Mouse (Mus musculus) CD4-positive, CD25-positive, alpha-beta regulatory T cell, adult 2 months (primary cell): ENCODE results near the gene Leng1.

ENCODE experiments used
- DNase-seq: peaks from one replicate; pipeline ENCODE4 v3.0.0-alpha.2; 2012; ENCODE audit warnings: low read depth, low spot score

Gene Leng1

DNA sequence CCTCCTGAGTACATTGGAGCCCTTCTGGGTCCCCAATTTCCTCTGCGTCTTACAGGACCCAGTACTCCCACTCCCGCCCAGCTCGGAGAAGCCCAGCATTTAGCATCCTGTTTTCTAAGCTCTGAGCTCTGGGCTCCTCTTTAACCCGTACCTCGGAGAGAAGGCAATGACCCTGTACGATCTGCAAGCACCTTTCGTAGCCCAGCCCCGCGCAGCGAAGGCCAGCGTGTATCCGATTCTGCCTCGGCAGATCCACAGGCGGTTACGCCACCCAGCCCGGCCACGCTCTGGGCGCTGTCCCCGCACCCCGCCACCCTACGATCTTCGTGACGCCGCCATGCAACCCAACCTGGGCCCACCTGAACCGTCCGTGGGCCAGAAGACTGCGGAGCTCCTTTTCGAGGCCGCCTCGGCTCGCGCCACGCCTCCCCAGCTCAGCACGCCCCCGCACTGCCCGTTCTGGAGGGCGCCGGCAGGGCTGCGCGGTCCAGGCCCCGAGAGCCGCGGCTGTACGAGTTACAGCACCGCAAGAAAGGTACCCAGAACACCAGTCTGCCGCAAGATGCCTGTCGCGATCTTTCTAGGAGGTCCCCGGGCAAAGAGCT is 26.8 kb upstream of the Leng1 start, which contains the start of gene Tsen34:
Tsen34 (plus strand) TSS at position 482 of the 605 bp plus-strand sequence.
- DNase-seq = no peak

DNA sequence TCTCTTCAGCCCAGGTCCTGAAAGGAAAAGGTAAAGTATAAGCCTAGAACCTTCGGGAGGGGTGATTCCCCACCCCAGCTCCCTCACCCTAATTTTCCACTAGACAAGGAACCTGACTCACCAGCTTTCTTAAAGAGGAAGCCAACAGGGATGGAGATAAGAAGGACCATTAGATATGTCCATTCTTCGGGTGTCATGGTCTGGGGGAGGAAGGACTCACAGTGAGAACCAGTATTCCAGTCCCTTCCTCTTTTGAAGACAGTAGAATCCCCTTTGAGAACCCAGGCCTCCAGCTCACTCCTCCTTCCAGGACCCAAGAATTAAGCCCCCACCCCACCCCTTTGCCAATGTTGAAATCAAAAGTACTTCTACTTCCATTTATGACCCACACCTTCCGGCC is 26.3 kb upstream of the Leng1 start:
- DNase-seq = no peak

DNA sequence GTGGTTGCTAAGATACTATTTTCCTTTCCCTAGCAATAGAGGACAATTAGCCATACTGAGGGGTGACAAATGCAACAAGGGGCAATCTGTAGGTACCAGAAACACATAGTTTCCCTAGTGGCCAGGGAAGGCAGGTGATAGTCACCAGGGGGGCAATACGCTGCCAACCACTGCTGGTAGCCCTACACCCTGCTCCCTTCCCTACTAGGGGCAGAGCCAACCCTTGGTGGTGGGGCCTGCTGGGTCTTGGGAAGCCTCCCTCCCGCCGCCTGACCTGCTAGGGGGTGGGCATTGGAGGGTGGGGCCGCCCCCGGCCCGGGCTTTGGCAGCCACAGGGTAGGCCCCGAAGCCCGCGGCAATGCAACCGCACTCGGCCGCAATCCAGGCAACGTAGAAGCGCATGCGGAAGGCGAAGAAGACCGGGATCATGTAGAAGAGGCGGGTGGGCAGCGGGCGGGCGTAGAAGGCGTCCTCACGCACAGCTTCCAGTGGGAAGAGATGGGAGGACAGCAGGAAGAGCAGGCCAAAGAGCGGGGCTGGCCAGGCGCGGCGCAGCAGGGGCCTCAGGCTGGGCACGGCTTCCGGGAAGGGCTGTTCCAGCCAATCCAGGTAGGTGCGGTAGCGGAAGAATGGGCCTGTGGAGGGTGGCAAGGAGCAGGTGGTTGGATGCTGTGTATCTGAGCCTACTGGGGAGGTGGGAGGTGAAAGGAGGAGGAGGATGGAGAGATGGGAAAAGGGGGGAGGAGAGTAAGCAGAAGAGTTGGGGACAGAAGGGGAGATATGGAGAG is 20.0 kb upstream of the Leng1 start:
- no peak for DNase-seq

DNA sequence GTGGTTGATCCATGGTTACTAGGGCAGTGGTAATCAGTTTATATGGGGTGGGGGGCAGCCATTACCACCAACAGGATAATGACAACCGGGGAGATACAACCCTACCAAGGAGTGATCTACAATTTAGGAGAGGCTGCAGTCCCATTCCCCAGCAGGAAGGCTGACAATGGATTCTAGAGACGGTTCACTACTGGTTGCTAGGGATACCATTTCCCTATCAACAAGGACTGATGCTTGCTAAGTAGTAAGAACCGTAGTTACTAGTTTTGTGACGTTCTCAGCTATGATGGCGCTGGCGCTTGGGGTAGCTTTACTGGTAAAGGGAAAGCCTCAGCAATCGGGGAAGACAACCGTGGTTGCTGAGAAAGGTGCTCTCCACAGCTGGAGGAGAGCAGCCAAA is 19.1 kb upstream of the Leng1 start:
- DNase-seq = no peak

DNA sequence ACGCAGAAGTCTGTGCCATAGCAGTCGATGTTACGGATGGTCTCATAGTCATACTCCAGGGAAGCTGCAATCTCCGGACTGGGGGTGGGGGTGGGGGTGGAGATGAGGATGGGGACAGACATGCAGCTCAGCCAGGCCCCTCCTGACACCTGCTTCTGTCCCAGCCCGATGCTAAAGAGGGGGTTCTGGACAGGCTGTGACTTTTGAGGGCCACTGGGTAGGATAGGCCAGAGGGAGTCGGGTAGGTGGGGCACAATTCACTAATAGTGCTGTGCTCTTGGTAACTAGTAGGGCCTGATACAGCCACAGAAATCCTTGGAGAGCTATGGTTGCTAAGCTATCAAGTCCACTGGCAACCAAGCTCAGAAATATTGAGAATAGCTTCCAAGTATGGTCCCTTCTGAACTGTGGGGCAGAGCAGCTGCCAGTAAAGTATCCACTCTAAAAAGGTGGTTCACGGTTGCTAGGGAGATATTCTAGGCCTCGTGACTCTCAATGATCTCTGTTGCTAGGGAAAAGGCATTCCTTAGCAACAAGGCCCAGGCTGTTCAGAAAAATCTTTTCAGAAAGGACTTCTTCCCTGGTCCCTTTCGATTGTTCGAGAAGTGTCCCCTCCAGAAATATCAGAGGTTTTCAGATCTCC is 18.4 kb upstream of the Leng1 start:
- DNase-seq = no peak

DNA sequence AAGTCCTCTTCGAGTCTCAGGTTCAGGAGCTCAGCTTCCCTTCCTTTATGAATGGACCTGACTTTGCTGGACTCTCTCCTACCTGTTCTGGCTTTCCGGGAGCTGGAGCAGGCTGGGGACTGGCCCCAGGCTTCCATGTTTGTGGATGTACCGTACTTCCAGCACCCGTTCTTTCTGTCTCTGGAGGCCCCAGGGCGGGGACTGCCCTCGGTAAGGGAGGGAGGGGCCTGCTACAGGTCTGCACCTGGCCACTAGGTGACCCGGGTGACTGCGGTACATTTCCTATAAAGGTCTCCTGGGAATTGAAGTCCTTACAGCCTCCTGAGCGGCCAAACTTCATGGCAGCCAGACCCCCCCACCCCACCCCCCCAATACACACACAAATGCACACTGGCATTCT is 11.7 kb upstream of the Leng1 start, which contains the start of gene Tmc4:
Tmc4 (minus strand) TSS at position 212 of the 400 bp plus-strand sequence.
- DNase-seq = no peak

DNA sequence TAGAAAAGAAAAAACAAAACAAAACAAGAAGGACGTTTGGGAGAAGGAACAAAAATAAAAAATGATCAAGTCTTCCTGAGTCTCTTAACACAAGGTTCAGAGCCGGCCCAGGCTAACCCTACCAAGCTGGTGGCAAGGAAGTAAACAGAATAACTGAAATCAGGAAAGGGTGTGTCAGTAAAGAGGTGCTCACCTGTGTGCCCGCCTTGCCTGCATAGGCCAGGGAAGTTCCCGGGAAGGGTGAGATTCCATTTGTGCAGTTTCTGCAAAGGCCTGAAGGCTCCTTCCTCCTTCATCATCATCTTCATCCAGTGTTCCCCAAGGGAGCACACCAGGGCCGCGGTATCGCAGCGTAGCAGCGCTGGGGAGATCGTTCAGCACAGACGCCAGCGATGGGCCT is 10.7 kb upstream of the Leng1 start:
- no peak for DNase-seq

DNA sequence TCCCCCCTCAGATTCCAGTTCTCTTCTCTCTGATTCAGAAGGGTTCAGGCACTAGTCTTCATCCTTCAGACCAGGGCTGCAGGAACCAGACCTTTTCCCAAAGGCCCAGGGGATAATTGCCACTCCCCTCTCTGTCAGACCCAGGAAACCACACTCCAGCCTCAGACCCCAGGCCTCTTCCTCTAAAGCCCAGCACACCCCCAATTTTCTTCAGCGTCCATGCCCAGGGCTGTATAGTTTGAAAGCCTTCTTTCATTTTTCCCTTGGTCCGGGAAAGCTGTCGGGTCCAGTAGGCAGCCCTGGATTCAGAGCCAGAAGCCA is 9.5 kb upstream of the Leng1 start:
- DNase-seq = no peak

DNA sequence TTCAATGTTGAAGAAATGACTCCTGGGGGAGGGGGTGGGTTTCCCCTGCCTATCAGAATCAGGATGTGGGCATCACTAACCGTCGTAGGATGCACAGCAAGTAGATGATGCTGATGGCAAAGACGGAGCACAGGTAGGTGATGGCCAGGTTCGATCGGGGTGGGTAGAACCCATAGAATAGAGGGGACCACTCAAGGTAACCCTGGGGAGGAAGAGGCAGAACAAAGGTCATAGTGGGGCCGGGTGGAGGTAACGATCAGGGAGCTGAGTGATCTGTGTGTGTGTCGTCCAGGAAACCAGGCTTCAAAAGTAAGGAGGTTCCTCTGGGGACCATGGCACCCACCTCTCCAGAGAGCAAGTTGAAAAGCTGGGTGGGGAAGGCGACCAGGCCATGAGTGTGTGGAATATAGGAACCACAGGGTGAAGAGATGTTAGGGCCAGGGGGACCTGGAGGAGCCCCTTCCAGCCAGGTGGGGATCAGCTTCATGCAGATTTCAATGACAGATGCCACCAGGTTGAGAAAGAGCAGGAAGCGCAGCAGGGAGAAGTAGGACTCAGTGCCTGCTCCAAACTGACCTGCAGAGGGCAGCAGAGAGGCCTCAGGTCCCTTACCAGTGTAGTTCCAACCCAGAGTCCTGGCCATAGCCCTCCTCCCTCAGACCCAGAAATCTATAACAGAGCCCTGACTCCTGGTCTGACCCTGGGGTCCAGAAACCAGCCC is 9.0 kb upstream of the Leng1 start:
- DNase-seq = peak; percentile 90

DNA sequence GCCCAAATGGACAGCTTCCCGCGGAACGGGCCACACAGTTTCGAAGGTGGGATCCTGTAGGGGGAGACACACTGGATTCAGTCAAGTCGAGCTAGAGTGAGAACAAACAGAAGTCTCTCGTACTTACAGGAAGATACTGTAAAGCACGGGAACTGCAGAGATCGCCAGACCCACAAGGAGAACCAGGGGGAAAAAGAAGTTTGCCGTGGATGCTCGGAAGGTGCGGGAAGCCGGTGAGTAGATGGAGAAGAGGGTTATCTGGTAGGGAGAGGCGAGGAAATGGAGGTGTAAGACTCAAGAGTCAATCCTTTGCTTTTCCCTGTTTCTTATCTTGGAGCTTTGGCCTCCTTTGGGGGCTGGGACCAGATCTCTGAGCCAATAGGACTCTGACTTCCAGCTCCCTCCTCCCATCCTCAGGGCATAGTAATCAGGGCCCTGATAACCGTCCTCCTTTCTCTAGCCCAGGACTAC is 1.3 kb upstream of the Leng1 start:
- DNase-seq = no peak

DNA sequence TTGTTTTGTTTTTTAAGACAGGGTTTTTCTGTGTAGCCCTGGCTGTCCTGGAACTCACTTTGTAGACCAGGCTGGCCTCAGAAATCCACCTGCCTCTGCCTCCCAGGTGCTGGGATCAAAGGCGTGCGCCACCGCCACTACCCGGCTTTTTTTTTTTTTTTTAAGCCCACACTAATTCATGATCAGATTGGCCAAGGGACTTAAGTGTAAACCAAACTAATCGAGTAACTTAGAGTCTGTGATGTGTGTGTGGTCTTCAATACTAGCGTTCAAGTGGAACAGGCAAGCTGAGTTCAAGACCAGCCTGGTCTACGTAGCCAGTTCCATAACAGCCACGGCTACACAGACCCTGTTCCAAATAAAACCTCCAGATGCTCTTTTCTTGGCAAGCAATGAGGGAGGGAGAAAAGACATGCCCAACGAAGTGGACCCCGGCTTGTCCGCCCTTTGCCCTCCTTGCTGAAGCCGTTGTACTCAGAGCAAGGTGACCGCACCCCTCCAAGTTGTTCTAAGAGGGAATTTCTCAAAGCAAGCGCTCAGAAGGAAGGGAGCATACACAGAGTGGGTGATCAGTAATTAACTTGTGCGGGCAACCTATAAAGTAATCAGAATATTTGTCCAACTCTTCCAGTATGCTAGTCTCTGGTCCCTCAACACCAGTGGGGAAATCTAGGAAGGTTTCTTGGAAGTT is 971 bp downstream of the Leng1 start:
- DNase-seq = no peak

DNA sequence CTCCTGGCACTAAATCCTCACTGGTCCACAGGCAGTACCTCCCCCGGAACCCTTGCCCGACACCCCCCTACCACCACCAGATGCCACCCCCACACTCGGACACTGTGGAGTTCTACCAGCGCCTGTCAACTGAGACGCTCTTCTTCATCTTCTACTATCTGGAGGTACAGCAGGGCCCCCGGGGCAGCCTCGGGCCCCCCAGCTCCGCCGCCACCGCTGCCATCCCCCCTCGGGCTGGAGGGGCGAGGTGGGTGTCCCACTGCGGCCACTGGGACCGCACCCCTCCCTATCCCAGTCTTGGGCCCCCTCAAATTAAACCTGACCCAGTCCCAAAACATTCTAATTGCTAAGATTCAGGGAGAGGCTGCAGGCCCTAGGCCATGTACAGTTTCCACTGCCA is 7.1 kb downstream of the Leng1 start:
- DNase-seq = no peak

DNA sequence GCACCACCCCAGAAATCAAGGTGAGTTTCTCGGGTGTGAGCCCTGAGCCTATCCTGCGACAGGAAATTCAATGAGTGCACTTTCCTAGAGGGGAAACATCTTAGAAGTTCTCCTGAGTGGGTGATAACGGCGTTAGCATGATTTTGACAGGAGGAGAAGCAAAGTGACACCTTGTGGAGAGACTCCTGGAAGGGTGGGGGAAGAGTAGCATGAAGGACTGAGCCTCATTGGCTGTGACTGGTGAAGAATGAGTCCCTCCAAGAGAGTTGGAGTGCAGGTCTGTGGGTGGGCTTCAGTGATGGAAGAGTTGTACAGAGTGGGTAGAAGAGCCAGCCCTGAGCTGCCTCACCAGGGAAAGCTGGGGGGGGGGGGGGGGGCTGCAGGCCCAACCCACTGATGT is 8.7 kb downstream of the Leng1 start:
- no peak for DNase-seq

DNA sequence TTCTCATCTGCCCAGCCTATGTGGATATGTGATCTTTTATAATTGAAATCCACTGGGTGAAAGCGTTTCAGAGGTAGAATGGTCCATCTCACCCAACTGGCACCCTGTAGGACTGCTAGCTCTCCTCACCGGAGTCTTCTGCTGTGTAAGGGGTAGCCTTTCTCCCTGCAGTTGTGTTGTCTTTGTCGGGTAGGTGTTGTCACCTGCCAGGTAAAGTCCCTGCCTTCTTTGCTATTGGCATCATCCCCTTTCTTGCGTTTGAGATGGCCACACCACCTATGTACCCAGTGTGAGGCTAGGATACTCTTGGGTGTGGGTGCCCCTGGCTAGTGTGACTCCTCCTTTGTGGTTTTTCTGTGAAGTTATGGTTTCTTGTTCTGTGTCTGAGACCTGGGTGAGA is 19.0 kb downstream of the Leng1 start:
- peak; percentile 8 for DNase-seq

DNA sequence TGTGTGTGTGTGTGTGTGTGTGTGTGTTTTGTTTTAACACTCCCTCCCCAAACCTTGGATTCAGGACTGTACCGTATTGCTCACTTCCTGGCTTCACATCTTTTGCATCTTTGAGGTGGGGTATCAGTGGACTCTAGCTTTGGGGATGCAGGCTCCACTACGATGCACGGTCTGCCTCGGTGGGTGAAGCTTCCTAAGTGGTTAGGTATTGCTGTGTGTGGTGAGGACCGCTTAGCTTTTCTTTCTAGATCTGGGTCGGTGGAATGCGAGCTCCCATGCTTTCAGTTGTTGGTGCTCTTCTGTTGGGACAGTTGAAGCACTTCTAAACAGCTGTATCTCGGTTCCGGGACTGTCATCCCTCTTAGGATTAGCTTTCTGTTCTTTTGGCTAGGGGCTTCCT is 19.5 kb downstream of the Leng1 start:
- DNase-seq = peak; percentile 26

DNA sequence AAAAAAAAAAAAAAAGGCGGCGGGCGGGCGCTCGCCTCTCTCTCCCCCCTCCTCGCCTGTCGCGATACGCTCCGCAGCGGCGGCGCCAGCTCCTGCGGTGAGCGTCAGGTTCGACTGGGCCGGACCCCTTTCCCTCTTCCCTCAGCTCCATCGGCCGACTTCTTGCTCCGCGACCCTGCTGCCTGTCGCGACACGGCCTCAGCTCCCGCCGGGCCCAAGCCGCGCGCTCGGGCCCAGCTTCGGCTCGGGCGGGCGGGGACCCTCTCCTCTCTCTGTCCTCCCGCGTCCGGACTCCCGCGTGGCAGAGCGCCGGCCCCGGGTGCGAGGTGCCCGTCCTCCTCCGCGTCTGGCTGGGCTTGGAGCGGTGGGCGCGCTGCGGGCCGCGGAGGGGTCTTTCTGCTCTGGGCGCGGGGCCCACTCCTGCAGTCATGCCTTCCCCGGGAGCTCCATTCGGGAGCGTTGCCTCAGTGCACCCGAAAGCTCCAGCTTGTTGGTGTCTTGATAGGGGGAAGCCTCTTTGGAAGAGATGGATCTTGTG is 20.1 kb downstream of the Leng1 start:
- no peak for DNase-seq

DNA sequence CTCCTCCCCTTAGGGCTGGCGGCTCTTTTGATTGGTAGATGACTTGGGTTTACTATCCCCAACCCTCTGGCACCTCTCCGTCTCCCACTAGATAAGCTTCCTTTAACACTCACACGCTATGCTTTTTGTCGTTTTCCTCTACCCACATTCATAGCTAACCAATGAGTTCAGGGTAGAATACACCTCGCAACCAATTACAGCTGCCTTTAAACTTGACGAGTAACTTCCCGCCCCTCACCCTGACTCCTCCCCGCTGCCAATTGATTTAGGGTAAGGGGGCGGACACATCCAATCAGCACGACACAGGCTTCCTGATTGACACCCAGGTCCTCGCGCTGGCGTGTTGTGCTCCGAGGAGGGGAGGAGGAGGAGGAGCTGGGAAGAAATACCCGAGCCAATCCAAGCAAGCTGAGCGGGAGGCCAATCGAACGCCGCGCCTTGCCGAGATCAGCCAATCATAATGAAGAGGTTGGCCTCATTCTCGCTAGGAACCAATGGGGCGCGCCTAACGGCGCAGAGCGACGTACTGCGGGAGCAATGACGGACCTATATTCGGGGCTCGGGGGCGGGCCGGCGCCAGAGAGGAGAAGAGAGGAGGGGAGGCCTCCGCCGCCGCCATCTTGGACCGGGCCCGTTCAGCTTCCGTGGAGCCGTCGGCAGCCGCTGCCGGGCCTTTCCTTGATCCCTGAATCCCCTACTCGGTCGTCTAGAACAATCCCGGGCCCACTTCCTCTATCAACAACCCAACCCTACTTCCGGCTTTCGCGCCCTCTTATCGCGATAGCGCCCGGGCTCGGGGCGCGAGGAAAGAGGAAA is 20.8 kb downstream of the Leng1 start, which contains the start of gene Cnot3:
Cnot3 (plus strand) TSS at position 597 of the 816 bp plus-strand sequence.
- peak; percentile 99 for DNase-seq

DNA sequence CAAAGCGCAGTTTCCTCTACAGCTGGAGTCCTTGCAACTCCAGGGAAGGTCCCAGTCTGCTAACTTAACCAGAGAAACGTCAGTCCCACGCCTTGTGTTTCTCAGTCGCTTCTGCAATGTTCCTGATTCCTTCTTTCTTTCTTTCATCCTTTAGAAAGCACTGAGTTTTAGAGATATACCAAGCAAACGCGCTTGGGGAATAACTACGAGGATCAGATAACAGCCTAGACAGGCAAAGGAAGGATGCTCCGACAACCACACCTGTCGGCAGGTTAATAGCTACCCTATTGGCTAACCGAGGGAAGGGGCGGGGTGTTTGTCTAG is 21.3 kb downstream of the Leng1 start:
- DNase-seq = no peak

DNA sequence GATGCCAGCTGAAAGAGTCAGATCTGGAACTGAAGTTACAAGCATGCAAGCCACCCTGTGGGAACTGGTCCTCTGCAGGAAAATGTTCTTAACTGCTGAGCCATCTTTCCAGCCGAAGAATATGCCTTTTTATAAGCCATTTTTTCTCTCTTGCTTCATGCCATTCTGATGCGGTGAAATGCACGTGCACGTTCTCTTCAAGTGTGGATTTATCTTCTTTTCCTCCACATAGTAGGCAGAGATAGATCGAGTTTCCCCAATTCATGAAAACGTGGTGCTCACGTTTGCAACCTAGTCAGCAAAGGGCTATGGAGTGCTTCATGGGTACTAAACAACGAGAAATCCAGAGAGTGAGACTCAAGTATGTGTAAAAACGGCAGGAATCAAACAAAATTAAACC is 21.8 kb downstream of the Leng1 start:
- DNase-seq = peak; percentile 7

DNA sequence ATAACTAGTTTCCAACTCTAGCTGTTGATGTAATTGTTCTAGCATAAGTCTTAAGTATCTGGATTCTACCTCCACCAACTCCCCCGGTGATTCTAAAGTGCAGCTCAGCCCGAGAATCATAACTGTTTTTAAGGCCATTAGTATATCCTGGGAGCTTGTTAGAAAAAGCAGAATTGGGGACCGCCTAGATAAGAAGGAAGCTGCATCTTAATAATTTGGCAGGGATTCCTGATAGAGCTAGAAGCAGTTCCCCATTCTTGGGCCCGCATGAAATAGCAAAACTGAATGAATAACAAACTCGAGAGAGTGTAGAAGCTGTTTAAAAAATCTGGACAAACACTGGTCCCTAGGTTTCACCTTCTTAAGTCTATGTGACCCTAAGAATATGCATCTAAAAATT is 22.2 kb downstream of the Leng1 start:
- no peak for DNase-seq

DNA sequence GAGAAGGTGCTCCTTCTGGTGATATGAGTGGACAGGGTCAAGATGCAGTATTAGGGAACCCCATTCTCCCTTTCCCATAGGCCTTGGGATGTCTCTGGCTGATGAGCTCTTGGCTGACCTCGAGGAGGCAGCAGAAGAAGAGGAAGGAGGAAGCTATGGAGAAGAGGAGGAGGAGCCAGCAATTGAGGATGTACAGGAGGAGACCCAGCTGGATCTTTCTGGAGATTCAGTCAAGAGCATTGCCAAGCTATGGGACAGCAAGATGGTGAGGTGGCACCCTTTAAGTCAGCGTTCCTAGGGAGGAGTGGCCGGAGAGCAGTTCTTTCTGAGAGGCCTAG is 35.2 kb downstream of the Leng1 start:
- no peak for DNase-seq
